Mouse (Mus musculus): ENCODE data around the gene Knl1.

- TF ChIP-seq CTCF (IDR thresholded peaks at IDR 0.05; ENCODE audit: extremely low read depth, insufficient read depth, low read length), result no peak
- no peak for TF ChIP-seq POLR2A (IDR thresholded peaks at IDR 0.05; ENCODE audit: extremely low read depth, insufficient read depth, low read length)
Measured at GRCm38 (mm10) chr2:119101552-119101951, 54.6 kb downstream of the Knl1 start.

Data from cortical plate, adult 2 months (tissue).